Comparison of ENCODE assay signal across 14 mouse cellular contexts in the genomic region with DNA sequence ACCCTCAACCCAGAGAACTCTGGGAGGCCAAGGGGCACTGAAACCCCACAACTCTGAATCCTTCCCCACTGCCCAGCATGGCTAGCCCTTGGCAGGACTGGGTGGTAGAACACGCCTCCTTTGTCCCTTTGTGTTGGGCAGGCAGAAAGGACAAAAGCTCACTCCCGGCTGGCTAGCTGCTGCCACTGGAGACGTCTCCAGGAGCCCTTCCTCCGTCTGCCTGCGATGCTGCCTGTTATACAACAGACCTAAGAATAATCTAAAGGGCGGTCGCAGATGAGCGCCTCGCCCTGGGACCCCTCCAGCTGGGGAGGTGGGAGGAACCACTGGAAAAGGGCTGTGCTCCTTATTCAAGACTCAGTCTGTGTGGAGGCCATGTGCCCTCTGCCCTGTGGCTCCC. TPM values are rescaled to one million over a fixed set of nuclear protein-coding genes. Genes with fewer than 3 reads are reported as not detected.
A peak's percentile ranks its signal among the peaks of the same experiment; 100 is the strongest.
DNase-seq lines count a peak whose midpoint lies in the region; ATAC-seq and TF ChIP-seq lines count a peak whose summit lies in the region.
"Had no signal": no experiment of that assay in that cellular context is flagged by ENCODE, and none has a peak within 500 bp of the region (broad histone marks: within the 10 kb centered on the region; RNA-seq: fewer than 3 reads in every experiment).

No protein-coding gene starts in this region.

- H3K27me3 ChIP-seq in neural tube, embryonic 11.5 days (ENCODE audit: control insufficient read depth, insufficient read depth, low read length): peaks cover 30% of the 10 kb centered on the region
- H3K27me3 ChIP-seq in forebrain, embryonic 14.5 days (replicated peaks; ENCODE audit: control insufficient read depth, insufficient read depth, low read length): peaks cover 32% of the 10 kb centered on the region

- H3K27ac ChIP-seq in neural tube, embryonic 11.5 days (ENCODE audit: low read depth, low read length): no peak overlapping the region
- H3K27ac ChIP-seq in forebrain, embryonic 14.5 days (ENCODE audit: low read depth, low read length): peak overlapping the region; percentile 29; the same call in 1 of the 2 replicates
- H3K27ac ChIP-seq in olfactory bulb, adult 2 months (ENCODE audit: insufficient read depth, low read depth, low read length): peak overlapping the region; percentile 93
- H3K27ac ChIP-seq: liver, embryonic 15.5 days had no signal

- TF ChIP-seq POLR2A in olfactory bulb, adult 2 months (IDR thresholded peaks at IDR 0.05; ENCODE audit: insufficient read depth, low read depth, low read length): 0 out of 2 replicates have a peak, but pooled peaks have one; percentile 12

- H3K36me3 ChIP-seq in neural tube, embryonic 11.5 days (ENCODE audit: control insufficient read depth, insufficient read depth, low read length): no peaks in the 10 kb centered on the region
- H3K36me3 ChIP-seq in forebrain, embryonic 14.5 days (ENCODE audit: control insufficient read depth, insufficient read depth, low read length): no peaks in the 10 kb centered on the region
- H3K36me3 ChIP-seq: liver, embryonic 15.5 days had no signal

- no peaks in the 10 kb centered on the region for H3K9me3 ChIP-seq in neural tube, embryonic 11.5 days (ENCODE audit: control insufficient read depth, low read length)
- no peaks in the 10 kb centered on the region for H3K9me3 ChIP-seq in forebrain, embryonic 14.5 days (replicated peaks; ENCODE audit: control insufficient read depth, low read length)
- H3K9me3 ChIP-seq: liver, embryonic 15.5 days had no signal

- WGBS in neural tube, embryonic 11.5 days: 27% methylated on average over 9 of the region's 9 CpGs
- WGBS in forebrain, embryonic 14.5 days: 3% methylated on average over 9 of the region's 9 CpGs
- 24% methylated on average over 9 of the region's 9 CpGs for WGBS in olfactory bulb, adult 2 months

- peaks cover 10% of the 10 kb centered on the region for H3K4me1 ChIP-seq in neural tube, embryonic 11.5 days (ENCODE audit: control insufficient read depth, insufficient read depth, low read length)
- H3K4me1 ChIP-seq in forebrain, embryonic 14.5 days (ENCODE audit: control insufficient read depth, insufficient read depth, low read length): peaks cover 9% of the 10 kb centered on the region
- H3K4me1 ChIP-seq in olfactory bulb, adult 2 months (ENCODE audit: control insufficient read depth, insufficient read depth, low read length): peaks cover 63% of the 10 kb centered on the region
- H3K4me1 ChIP-seq: liver, embryonic 15.5 days had no signal

- no peak overlapping the region for H3K4me3 ChIP-seq in neural tube, embryonic 11.5 days (ENCODE audit: low read depth, low read length)
- no peak overlapping the region for H3K4me3 ChIP-seq in forebrain, embryonic 14.5 days (ENCODE audit: low read depth, low read length)
- H3K4me3 ChIP-seq in olfactory bulb, adult 2 months (ENCODE audit: insufficient read depth, low read depth, low read length): peak overlapping the region; percentile 37
- H3K4me3 ChIP-seq: liver, embryonic 15.5 days had no signal

- DNase-seq in neural tube, embryonic 11.5 days (ENCODE audit: low spot score): peak; percentile 40
- no peak for DNase-seq in neural tube, embryonic 10.5 days (ENCODE audit: extremely low spot score, low spot score)
- DNase-seq in forebrain, embryonic 14.5 days (ENCODE audit: low spot score): peak; percentile 50
- peak; percentile 62 to 71 for DNase-seq in left cerebral cortex, postnatal 36 days (ENCODE audit: low spot score in 2 of 2)
- no peak for DNase-seq in adrenal gland, adult 8-10 months
- DNase-seq in heart, postnatal 10 days: no peak
- DNase-seq: adrenal gland, postnatal 25 days; gastrocnemius, postnatal 36 days; heart, postnatal 4 days; kidney, postnatal 10 days; thymus, postnatal 25 days had no signal

- H3K4me2 ChIP-seq in neural tube, embryonic 11.5 days (ENCODE audit: low read depth): no peak overlapping the region
- H3K4me2 ChIP-seq in forebrain, embryonic 14.5 days (ENCODE audit: low read length): peak overlapping the region; percentile 12; the same call in 1 of the 2 replicates
- H3K4me2 ChIP-seq: liver, embryonic 15.5 days had no signal

- ATAC-seq in neural tube, embryonic 11.5 days (ENCODE audit: insufficient read depth, low FRiP score, low TSS enrichment): no peak
- peak; percentile 56 for ATAC-seq in forebrain, embryonic 14.5 days

- H3K9ac ChIP-seq in neural tube, embryonic 11.5 days (ENCODE audit: low read length): peak overlapping the region; percentile 26
- peak overlapping the region; percentile 43 for H3K9ac ChIP-seq in forebrain, embryonic 14.5 days (ENCODE audit: low read length)
- H3K9ac ChIP-seq: liver, embryonic 15.5 days had no signal

- intact Hi-C loops in left cerebral cortex, postnatal 36 days (cut with DNase I): no loop called here
- intact Hi-C loops in heart, postnatal 10 days (cut with DNase I): no loop called here

- no peak for TF ChIP-seq CTCF in olfactory bulb, adult 2 months (IDR thresholded peaks at IDR 0.05; ENCODE audit: insufficient read depth, low read depth, low read length)

RNA-seq across cellular contexts. Expression of gene Plch2, which starts 16.4 kb away (rescaled TPM):
- polyA plus RNA-seq in neural tube, embryonic 11.5 days (2014; fragmentation: Nextera tagmentation; extraction: Ambion mirVana): 1.4 and 1.6 TPM in 2 replicates
- polyA plus RNA-seq in forebrain, embryonic 14.5 days (2014; fragmentation: Nextera tagmentation; extraction: Ambion mirVana): 6.2 and 7.4 TPM in 2 replicates
- total RNA-seq in left cerebral cortex, postnatal 36 days (2021): 10 to 100 TPM; 63.2 to 92.6 TPM
- polyA plus RNA-seq in olfactory bulb, adult 2 months (2012; ENCODE audit: insufficient read depth, insufficient read length, low replicate concordance, missing spikeins): not detected in 2 replicates
- 1 to 10 TPM in 2 of 4 experiments, under 1 TPM in 2; 0.46 to 2.3 (median 1.1) TPM for total RNA-seq in adrenal gland, adult 8-10 months (2022)
- not detected for total RNA-seq in heart, postnatal 10 days (2021)
- total RNA-seq: heart, postnatal 4 days; megakaryocyte, adult 5-6 weeks had no signal
- polyA plus RNA-seq: liver, embryonic 15.5 days had no signal

RNA-seq across cellular contexts. Expression of gene Pex10, which starts 26.6 kb away (rescaled TPM):
- polyA plus RNA-seq in neural tube, embryonic 11.5 days (2014; fragmentation: Nextera tagmentation; extraction: Ambion mirVana): 6.9 and 8.3 TPM in 2 replicates
- polyA plus RNA-seq in forebrain, embryonic 14.5 days (2014; fragmentation: Nextera tagmentation; extraction: Ambion mirVana): 4.2 and 4.9 TPM in 2 replicates
- total RNA-seq in left cerebral cortex, postnatal 36 days (2021): 10 to 100 TPM; 17.4 to 19.5 TPM
- not detected in 2 replicates for polyA plus RNA-seq in olfactory bulb, adult 2 months (2012; ENCODE audit: insufficient read depth, insufficient read length, low replicate concordance, missing spikeins)
- 10 to 100 TPM; 19.3 to 32.9 (median 21.7) TPM for total RNA-seq in adrenal gland, adult 8-10 months (2022)
- 10 to 100 TPM; 18.4 to 23.7 TPM for total RNA-seq in heart, postnatal 10 days (2021)

RNA-seq across cellular contexts. Expression of gene Rer1, which starts 46.0 kb away (rescaled TPM):
- 143 and 145 TPM in 2 replicates for polyA plus RNA-seq in neural tube, embryonic 11.5 days (2014; fragmentation: Nextera tagmentation; extraction: Ambion mirVana)
- polyA plus RNA-seq in forebrain, embryonic 14.5 days (2014; fragmentation: Nextera tagmentation; extraction: Ambion mirVana): 161 and 163 TPM in 2 replicates
- total RNA-seq in left cerebral cortex, postnatal 36 days (2021): 10 to 100 TPM; 65.6 to 67.3 TPM
- not detected in 2 replicates for polyA plus RNA-seq in olfactory bulb, adult 2 months (2012; ENCODE audit: insufficient read depth, insufficient read length, low replicate concordance, missing spikeins)
- 100 to 1,000 TPM in 2 of 4 experiments, 10 to 100 TPM in 2; 96.8 to 116 (median 106) TPM for total RNA-seq in adrenal gland, adult 8-10 months (2022)
- total RNA-seq in heart, postnatal 10 days (2021): 10 to 100 TPM; 71.8 to 77.3 TPM

RNA-seq across cellular contexts. Expression of gene Morn1, which starts 46.2 kb away (rescaled TPM):
- polyA plus RNA-seq in neural tube, embryonic 11.5 days (2014; fragmentation: Nextera tagmentation; extraction: Ambion mirVana): 3.9 and 5.3 TPM in 2 replicates
- polyA plus RNA-seq in forebrain, embryonic 14.5 days (2014; fragmentation: Nextera tagmentation; extraction: Ambion mirVana): 7.1 and 10.6 TPM in 2 replicates
- total RNA-seq in left cerebral cortex, postnatal 36 days (2021): 10 to 100 TPM in 1 of 2 experiments, 1 to 10 TPM in 1; 8.4 to 11.6 TPM
- not detected in 2 replicates for polyA plus RNA-seq in olfactory bulb, adult 2 months (2012; ENCODE audit: insufficient read depth, insufficient read length, low replicate concordance, missing spikeins)
- total RNA-seq in adrenal gland, adult 8-10 months (2022): 10 to 100 TPM in 2 of 4 experiments, 1 to 10 TPM in 2; 7.9 to 17.0 (median 12.8) TPM
- total RNA-seq in heart, postnatal 10 days (2021): 1 to 10 TPM; 2.8 to 3.8 TPM

Comparison
In these comparisons a context has a peak if more than half of its experiments do, and no peak if none do; other contexts are left out.
1. DNase-seq: peak in neural tube, embryonic 11.5 days (single experiment), forebrain, embryonic 14.5 days (single experiment) and left cerebral cortex, postnatal 36 days (2 of 2); none in neural tube, embryonic 10.5 days (single experiment), adrenal gland, adult 8-10 months (single experiment) and heart, postnatal 10 days (0 of 2).
2. RNA of gene Plch2, which starts 16.4 kb away (total RNA-seq): 63.2 to 92.6 TPM in left cerebral cortex, postnatal 36 days; 0.46 to 2.3 TPM in adrenal gland, adult 8-10 months and not detected in heart, postnatal 10 days; every median in the first group is over 10 times any median in the second.